Mouse (Mus musculus): ENCODE results near the gene Map7. TPM values are rescaled to one million over a fixed set of nuclear protein-coding genes. Genes with fewer than 3 reads are reported as not detected.

Map7 gene
- 23.3 and 36.3 TPM in 2 replicates for polyA plus RNA-seq (2012; rRNA removed)

- DNase-seq (ENCODE audit: low read depth) = no peak
Measured at GRCm38 (mm10) chr10:20148130-20148772, at the start of gene Map7. Gene Map7, plus strand, starts transcription at chr10:20148471.

- no peak for DNase-seq (ENCODE audit: low read depth)
Measured at GRCm38 (mm10) chr10:20101456-20101855, 46.8 kb upstream of the Map7 start.

GRCm38 (mm10) chr10:20104271-20104931 is 43.9 kb upstream of the Map7 start:
- DNase-seq (ENCODE audit: low read depth) = no peak

GRCm38 (mm10) chr10:20105575-20105974 is 42.7 kb upstream of the Map7 start:
- DNase-seq (ENCODE audit: low read depth) = no peak

- DNase-seq (ENCODE audit: low read depth) = no peak
Measured at GRCm38 (mm10) chr10:20107031-20107430, 41.2 kb upstream of the Map7 start.

GRCm38 (mm10) chr10:20111508-20111907 is 36.8 kb upstream of the Map7 start:
- no peak for DNase-seq (ENCODE audit: low read depth)

- DNase-seq (ENCODE audit: low read depth) = no peak
Measured at GRCm38 (mm10) chr10:20112026-20112973, 36.0 kb upstream of the Map7 start.

- DNase-seq (ENCODE audit: low read depth) = no peak
Measured at GRCm38 (mm10) chr10:20119504-20120425, 28.5 kb upstream of the Map7 start.

GRCm38 (mm10) chr10:20121981-20122380 is 26.3 kb upstream of the Map7 start:
- no peak for DNase-seq (ENCODE audit: low read depth)

GRCm38 (mm10) chr10:20123401-20123800 is 24.9 kb upstream of the Map7 start:
- no peak for DNase-seq (ENCODE audit: low read depth)

GRCm38 (mm10) chr10:20124576-20124975 is 23.7 kb upstream of the Map7 start:
- DNase-seq (ENCODE audit: low read depth) = peak; percentile 28

- peak; percentile 36 for DNase-seq (ENCODE audit: low read depth)
Measured at GRCm38 (mm10) chr10:20125226-20125625, 23.0 kb upstream of the Map7 start.

GRCm38 (mm10) chr10:20132933-20133652 is 15.2 kb upstream of the Map7 start:
- DNase-seq (ENCODE audit: low read depth) = no peak

GRCm38 (mm10) chr10:20135350-20136058 is 12.8 kb upstream of the Map7 start:
- no peak for DNase-seq (ENCODE audit: low read depth)

- no peak for DNase-seq (ENCODE audit: low read depth)
Measured at GRCm38 (mm10) chr10:20136505-20136904, 11.8 kb upstream of the Map7 start.

GRCm38 (mm10) chr10:20141376-20141775 is 6.9 kb upstream of the Map7 start:
- no peak for DNase-seq (ENCODE audit: low read depth)

- no peak for DNase-seq (ENCODE audit: low read depth)
Measured at GRCm38 (mm10) chr10:20148773-20149120, 476 bp downstream of the Map7 start.

- no peak for DNase-seq (ENCODE audit: low read depth)
Measured at GRCm38 (mm10) chr10:20149121-20149834, 1.0 kb downstream of the Map7 start.

GRCm38 (mm10) chr10:20149835-20150355 is 1.6 kb downstream of the Map7 start:
- DNase-seq (ENCODE audit: low read depth) = no peak
